Mouse (Mus musculus): ENCODE results near the gene Dnaic1. TPM values are rescaled to one million over a fixed set of nuclear protein-coding genes. Genes with fewer than 3 reads are reported as not detected.
"Not testable (repeated sequence)": the region's sequence is repeated elsewhere in the genome, so short reads cannot be mapped to it uniquely, and the experiment has no call there.

Dnaic1 gene
- total RNA-seq, 2 experiments from 2014 or later: 7.2 to 13.3 TPM

DNA sequence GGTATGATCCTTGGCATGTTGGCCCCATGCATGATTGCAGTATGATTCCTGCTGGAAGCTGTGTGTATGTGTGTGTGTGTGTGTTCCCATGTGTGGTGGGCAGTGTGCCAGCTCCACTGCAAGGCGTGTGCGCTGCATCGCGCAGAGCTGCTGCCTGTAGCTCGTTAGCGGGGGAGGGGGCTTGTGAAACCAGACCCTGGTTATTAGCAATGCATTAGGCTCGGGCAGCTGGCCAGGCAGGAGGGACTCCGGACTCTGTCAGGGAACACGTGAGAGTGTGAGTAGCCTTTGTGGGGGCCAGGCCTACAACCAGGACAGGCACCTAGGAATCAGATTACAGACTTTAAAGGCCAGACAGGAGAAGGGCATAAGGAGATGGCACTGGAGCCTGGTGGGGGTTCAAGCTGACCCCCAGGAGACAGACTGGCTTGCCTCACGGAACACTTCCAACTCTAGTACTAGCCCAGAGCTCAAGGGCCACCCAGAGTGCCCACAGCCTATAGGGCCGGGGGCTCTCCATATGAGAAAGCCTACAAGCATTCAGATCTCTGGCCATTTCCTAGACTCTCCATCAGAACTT, 91.4 kb downstream of the Dnaic1 start:
- no peak for DNase-seq (ENCODE audit: low spot score in 2 of 2)

DNA sequence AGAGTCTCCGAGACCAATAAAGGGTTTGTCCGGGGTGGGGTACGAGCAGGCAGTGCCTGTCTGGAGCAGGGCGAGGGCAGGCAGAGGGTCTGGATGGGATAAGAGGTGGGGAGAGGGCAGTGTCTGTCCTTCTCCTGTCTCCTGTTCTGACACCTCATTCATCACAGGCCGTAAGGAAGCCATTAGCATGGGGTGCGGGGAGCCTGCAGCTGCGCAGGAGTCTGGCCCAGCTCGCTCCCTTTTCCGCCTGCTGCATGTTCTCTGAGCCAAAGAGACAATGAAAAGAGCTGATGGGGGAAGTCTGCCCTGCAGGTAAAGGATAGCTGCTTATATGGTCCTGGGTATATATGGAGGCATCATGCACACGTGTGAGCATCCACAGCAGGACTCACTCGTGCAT, 93.1 kb downstream of the Dnaic1 start:
- no peak for DNase-seq (ENCODE audit: low spot score in 2 of 2)

DNA sequence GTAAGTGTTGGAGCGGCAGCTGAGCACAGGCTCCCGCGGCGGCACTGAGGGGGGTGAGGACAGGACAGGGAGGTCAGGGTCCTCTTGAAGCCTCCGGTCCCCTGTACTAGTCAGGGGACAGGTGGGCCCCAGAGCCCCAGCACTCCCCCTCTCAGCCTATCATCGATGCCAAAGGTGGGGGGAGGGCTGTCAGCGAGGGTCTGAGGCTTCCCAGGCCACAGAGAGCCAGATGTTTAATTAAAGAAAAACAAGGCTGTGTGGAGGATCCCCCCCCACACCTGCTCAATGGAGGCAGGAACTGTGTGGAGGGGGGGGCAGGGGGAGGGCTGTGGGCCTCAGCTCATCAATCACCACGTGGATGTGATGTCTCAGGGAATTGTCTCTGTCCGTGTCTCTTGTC, 94.0 kb downstream of the Dnaic1 start:
- no peak for DNase-seq (ENCODE audit: low spot score in 2 of 2)

DNA sequence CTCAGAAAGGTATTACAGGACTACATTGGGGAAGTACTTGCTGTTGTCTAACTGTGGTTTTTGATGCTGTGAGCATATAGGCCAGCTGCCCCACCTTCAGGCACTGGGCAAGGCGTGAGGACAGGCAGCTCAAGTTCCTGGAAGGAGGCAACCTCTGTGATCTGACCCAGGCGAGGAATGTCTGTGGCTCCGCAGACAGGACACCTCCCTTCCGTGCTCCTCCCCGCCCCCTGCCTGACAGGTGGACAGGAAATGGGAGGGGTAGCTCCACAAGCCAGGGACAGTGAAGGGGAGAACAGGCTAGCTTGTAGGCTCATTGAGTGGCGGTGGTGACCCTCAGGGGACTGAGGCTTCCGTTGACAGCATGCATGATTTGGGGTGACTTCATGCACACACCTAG, 95.0 kb downstream of the Dnaic1 start:
- DNase-seq (ENCODE audit: low spot score in 2 of 2): no peak

DNA sequence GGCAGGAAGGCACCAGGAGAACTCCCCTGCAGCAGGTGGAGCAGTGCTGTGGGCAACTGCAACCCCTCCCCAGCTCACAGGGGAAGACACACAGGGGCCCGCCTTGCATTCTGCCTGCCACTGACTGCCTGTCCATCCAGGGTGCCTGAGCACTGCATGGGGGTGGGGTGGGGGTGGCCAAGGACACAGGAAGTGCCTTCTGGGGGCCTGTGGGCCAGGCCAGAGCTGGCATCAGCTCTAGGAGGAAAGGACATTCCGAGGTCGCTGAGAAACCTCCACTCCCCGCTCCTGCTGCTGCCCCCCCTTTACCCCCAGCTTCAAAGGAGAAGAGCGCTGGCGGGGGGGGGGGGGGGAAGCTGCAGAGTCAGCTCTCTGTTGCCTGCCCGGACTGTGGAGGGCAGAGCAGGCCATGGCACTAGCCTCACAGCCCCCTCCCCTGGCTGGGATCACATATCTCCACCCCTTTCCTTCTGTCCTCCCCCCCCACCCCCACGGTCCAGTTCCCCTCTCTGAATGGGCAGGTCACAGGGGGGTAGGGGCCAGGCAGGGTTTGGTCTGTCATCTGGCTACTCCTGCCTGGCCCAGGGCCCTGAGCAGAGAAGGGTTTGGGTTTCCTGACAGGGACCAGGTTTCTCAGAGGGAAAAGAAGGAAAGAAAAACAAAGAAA, 95.6 kb downstream of the Dnaic1 start:
- no peak for DNase-seq (ENCODE audit: low spot score in 2 of 2)

DNA sequence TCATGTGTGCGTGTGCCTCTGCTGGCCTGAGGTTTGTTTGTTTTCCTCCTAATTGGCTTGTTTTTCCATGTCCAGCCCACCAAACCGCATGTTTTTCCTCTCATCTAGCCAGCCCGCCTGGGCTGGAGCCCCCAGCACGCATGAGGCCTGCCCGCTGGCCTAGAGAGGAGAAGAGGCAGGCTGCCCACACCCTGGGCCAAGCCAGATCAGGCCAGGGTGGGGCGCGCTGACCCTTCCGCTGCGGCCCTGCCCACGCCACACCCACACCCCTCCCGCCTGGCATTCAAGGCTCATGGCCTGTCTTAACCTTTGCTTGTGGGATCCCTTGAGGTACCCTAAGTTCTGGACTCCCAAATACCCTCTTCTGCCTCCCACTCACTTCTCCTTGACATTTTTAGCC, 97.1 kb downstream of the Dnaic1 start:
- no peak for DNase-seq (ENCODE audit: low spot score in 2 of 2)

DNA sequence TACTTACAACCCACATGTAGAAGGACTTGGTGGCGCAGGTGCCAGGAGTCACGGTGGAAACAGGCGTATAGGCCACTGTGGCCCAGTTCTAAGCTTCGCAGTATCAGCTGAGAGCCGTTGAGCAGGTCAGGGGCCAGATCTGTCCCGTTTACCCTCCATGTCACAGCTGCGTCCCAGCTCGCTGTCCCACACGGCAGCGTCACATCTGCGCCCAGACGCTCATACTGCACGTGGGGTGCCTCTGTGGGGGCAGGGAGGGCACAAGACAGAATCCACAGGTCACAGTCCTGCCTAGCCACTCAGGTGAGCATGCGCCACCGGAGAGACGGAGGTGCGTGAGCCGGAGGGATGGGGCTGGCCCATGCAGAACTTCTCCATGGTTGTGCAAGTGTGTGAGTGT, 101.3 kb downstream of the Dnaic1 start:
- no peak for DNase-seq (ENCODE audit: low spot score in 2 of 2)

DNA sequence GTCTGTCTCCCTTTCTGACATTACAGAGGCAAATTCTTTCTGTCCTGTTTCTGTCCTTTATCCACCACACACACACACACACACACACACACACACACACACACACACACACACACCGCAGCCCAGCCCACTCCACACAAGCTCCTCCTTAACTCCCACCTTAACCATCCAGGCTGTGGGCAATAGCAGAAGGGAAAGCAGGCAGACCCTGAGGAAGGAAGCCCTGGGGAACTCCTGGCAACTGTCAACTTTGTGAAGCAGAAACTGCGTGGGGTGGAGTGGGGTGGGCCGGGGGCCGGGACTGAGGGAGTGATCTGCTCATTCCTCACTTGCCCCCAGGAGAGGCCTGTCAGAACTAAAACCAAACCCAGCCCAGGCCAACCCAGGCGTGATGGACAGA, 101.9 kb downstream of the Dnaic1 start:
- DNase-seq (ENCODE audit: low spot score in 2 of 2): no peak

DNA sequence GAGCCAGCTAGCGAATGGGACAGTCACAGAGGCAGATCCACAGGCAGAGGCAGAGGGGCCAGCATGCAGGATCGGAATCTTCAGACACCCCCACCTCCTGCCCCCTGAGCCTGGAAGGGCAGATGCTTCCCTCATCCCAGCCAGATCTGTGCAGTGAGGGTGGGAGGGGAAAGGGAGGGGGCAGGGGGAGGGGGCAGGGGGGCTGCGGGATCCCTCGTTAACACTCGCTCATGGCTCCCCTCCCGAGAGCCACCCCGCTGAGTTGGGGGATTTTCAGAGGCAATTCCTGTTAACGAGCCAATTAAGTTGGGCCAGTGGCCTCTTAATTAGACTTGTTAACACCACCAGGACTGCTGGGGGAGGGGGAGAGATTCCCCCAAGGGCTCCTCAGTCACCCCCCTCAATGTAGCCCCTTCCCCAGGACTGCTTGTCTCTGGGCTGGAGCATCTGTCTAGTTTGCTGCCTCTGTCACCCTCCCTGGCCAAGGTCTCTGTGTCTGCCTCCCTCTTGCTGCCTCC, 102.4 kb downstream of the Dnaic1 start:
- DNase-seq (ENCODE audit: low spot score in 2 of 2): no peak

DNA sequence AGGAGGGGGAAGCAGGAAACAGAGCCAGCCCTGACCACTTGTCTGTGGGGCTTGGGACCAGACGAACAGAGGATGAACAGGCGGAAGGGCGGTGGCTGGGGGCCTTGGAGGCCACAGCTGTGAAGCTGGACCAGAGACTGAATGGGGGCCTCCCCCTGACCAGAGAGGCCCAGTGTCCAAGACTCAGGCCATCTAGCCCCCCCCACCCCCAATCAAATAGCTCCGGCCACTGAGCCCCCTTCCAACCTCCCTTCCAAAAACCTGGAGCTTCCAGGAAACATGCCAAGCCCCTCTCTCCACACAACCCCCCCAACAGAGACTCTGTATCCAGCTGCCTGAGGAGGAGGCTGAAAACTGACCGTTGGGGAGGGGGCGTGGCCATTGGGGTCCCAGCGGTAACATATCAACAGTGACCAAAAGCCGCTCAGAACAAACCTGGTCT, 103.0 kb downstream of the Dnaic1 start:
- no peak for DNase-seq (ENCODE audit: low spot score in 2 of 2)

DNA sequence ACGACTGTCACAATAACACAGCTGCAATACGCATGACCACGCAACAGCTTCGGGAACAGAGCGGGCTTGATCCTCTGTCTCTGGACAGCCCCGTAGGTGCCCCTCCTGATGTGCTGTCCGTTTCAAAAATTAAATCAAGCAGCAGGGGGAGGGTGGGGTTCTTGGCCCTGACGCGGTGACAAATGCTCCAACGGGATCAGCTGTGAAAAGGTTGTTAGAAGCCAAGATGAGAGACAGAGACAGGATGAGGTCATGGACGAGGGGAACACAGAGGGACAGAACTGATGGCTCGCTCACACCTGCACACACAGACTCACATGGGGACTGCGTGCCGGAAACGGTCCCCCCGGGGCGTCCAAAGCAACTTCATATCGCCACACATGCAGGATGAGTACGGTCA, 103.6 kb downstream of the Dnaic1 start:
- no peak for DNase-seq (ENCODE audit: low spot score in 2 of 2)

DNA sequence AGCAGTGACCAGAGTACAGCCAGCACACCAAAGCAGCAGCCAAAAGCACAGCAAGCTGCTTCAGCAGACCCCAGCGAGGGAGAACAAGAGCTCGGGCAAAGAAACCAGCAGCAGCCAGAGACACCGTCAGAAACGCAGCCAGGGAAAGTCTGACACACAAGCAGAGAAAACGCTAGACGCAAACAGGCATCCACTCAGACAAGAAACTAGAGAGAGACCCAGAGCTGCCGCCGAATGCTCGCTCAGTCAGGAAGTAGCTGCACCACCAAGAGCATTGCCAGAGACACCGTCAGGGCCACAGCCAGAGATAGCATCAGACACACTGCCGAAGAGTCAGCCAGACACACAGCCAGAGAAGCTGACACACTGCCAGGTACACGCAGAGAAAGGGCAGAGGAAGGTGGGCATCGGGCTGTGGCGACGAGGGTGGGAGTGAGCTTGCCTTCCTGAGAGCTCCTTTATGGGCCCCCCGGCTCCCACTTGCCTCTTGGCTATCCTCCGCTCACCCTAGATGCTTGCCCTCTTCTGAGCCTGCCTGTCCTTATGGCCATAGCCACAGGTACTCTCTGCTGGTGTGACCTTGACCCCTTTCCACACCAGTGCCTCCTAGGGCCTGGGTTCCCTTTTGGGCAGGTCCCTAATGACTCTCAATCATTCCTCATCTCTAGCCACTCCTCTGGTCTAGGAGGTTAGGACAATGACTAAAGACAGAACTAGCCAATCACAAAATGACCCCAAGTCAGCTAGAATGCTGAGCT, 106.9 kb downstream of the Dnaic1 start:
- no peak for DNase-seq (ENCODE audit: low spot score in 2 of 2)

DNA sequence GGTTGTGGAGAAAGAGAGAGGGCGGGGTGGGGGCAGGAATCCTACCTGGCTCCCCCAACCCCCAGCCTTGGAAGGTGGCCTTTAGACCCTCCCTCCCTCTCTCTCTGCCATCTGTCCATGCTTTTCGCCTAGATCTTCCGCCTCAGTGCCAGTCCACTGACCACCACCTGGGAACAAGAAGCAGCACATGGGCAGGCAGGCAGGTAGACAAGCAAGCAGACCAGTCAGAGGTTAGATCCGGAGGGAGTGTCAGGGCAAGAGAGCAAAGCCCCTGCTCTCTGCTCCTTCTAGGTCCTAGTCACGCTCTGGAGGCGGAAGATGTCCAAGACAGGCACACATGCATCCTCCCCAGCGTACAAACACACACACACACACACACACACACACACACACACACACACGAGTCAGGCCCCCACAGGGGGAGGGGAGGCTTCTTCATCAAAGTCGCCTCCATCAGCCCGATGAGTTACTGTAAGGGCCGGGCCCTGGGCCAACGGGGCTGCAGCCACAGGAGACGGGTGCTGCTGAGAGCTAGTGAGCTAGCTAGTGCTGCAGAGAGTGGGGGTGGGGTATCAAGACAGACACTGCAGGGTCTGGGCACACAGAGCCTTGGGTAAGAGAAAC, 107.5 kb downstream of the Dnaic1 start:
- no peak for DNase-seq (ENCODE audit: low spot score in 2 of 2)

DNA sequence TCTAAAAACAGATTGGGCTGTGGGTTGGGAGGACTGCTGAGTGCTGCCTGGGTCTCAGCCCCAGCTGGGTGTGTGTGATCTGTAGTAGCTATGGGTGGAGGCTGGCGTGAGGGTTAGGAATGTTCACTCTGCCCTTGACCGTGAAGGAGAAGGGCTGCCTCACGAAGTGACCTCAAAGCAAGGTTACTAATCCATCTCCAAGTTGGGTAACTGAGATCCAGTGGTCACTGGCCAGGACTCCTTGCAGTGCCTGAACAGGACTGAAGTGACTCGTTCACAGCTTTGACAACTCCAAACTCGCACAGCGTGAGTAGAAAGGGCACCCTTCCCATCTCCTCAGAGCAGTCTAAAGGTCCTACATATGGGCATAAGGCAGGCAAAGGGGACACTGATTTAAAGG, 109.3 kb downstream of the Dnaic1 start:
- no peak for DNase-seq (ENCODE audit: low spot score in 2 of 2)

DNA sequence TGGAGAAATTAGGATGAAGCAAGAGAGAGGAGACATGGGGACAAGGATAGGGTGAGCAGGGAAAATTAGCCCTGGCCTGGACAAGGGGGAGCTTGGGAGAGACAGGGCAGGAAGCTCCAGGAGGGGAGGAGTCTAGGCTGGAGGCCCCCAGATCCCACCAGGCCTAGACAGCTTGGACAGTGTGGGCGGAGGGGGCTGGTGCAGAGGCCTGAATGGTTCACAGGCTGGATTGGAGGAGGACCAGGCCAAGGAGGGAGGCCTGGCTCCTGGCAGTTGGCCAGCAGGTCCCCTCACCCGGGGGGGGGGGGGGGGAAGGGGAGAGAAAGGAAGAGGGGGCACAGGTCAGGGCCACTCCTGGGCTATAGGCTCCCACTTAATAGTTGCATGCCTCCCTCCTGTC, 109.7 kb downstream of the Dnaic1 start:
- no peak for DNase-seq (ENCODE audit: low spot score in 2 of 2)

DNA sequence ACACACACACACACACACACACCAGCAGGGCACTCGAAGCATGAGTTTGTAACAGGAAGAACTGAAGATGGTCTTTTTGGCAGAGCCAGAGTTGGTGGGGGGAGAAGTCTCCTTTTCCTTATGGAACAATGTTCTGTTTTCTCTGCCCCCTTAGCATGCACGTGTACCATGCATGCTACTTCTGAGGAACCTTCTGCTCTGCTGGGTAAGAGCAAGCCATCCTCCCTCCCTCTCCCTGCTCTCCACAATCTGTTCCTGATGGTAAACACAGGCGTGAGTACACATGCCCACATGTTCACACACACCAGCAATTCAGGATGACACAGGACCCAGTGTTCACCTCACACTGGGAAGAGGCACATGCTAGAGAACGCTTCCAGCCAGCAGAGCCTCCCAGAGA, 111.6 kb downstream of the Dnaic1 start:
- no peak for DNase-seq (ENCODE audit: low spot score in 2 of 2)

DNA sequence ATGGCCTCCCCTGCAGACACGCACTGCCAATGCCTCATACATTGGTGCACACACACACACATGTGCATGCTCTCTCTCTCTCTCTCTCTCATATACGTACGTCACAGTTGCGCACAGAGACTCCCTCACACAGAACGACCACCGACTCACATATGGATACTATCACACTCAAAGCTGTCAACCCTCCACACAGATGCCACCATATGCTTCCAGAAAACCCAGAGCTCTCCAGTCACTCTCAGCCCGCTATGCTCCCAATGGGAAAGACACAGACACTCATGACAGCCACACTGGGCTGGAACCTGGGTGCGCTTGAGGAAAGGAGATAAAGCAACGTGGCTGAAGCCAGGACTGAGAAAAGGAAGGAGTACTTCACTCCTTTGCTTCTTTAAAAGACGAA, 112.4 kb downstream of the Dnaic1 start:
- DNase-seq (ENCODE audit: low spot score in 2 of 2): no peak

DNA sequence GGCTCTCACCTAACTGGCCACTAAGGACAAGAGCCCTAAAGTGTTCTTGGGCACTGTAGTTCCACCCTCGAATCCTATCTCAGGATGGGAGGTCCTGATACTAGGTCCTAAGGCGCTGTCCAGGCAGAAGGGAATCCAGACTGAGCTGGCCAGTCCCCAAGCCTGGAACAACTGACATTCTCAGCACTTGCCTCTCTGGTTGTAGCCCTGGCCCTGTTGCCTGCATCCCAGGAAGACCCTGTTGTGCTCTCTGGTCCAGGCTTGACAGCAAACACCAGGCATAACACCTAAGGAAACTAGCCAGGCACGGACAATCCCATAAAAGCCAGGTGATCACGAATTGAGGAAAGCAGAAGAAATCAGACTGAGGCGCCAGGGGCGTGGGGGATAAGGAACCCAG, 113.2 kb downstream of the Dnaic1 start:
- no peak for DNase-seq (ENCODE audit: low spot score in 2 of 2)

DNA sequence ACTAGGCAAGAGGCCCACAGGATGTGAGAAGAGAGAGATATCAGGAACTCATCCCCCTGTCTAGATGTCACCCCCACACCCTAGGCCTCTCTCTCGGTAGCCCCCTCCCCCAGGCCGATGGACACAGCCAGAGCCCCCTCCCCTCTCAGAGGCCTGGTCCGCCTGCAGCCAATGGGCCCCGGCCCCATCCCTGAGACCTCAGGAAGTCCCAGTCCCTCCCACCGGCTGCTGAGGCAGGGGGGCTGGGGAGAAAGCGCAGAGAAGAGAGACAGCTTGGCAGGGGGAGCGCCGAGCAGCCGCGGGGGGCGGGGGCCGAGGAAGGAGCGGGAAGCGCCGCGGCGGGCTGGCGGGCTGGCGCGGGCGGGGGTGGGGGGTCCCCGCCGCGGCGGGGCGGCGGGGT, 113.7 kb downstream of the Dnaic1 start:
- DNase-seq (ENCODE audit: low spot score in 2 of 2): not testable (repeated sequence)

DNA sequence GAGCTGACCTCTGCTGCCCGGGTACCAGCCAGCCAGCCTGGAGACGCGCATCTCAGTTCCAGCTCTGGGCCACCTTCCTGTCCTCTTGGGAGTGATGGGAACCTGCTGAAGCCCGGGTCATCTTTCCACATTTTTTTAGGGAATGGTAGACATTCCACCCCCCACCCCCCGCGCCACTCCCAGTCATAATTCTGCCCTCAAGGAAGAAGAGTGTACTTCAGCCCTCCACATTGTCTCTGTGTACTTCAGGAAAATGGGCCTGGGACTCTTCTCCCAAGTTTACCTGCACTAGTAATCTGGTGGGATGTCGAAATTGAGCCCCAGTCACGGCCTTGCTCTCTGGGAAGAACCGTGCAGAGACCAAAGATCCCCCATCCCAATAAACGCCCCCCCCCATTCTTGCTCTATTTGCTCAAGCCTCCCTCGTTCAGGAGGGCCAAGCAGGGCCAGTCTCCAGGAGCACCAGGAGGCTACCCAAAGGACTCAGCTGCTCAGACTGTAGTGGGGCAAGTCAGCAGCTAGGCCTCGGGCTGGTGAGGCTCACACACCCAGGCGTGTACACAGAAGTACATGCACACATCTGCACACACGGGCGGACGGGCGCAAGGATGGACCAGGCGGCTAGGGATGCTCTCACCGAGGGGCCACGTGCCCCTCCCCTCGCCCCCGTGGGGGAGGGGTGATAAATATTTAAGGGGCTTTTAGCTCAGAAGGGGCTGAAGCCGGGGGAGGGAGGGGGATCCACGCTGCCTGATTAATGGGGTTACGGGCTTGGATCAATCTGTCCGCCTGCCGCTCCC, 114.8 kb downstream of the Dnaic1 start:
- not testable (repeated sequence) for DNase-seq (ENCODE audit: low spot score in 2 of 2)

DNA sequence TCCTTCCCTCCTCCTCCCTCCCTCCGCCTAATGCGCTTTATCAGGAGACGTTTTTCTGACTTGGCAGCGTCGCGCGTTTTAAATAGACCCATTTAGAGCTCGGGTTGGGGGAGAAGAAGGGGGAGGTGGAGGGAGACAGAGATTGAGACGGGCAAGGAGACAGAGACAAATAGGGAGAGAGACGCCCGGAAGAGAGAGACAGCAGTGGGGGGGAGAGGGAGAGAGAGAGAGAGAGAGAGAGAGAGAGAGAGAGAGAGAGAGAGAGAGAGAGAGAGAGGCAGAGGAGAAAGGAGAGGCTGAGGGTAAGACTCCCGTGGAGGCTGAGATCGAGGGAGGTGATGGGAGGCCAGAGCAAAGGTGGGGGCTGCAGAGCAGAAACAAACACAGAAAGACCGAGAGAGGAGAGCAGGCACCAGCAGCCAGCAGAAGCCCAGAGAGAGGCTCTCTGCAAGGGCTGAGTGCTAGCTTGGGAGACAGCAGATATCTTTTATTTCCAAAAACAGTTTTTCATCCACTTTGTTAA, 115.4 kb downstream of the Dnaic1 start:
- DNase-seq (ENCODE audit: low spot score in 2 of 2): not testable (repeated sequence)
